Mouse (Mus musculus): ENCODE measurements around the gene Ptpa. TPM values are rescaled to one million over a fixed set of nuclear protein-coding genes. Genes with fewer than 3 reads are reported as not detected.
A peak's percentile ranks its signal among the peaks of the same experiment; 100 is the strongest.

The Ptpa gene
- polyA plus RNA-seq (2012; ENCODE audit: insufficient read depth, insufficient read length, missing spikeins), result 83.8 and 94.3 TPM in 2 replicates

DNA sequence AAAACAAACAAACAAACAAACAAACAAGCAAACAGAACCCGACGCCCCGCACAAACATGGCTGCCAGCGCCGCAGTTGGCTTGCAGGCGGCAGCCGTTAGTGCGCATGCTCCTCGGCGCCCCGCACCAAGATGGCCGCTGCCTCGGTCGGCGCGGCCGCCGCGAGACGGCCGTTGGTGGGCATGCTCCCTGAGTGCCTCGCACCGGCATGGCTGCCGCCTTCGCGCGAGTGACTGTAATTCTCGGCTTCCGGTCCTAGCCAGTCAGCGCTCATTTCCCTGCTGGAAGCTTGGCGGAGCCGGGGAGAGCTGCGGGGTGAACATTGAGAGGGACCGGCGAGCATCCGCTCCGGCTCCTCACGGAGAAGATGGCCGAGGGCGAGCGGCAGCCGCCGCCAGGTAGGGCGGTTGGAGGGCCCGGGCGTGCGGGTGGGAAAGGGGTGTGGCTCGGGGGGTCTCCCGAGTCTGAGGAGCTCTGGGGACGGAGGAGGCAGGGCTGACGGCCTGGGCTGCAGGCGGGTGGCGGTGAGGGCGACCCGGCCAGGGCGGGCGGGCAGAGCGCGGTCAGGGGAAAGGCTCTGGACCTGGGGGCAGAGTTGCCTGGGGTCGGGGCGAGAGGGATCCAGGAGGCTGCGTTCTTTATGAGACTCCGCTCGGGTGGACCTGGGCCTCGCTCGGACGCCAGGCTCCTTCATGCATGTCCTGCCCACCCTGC lies at the start of gene Ptpa:
Gene Ptpa, plus strand, starts transcription at position 104 of the 713 bp plus-strand sequence.
- H3K27ac ChIP-seq (replicated peaks; ENCODE audit: low read depth, low read length), result peak within 1 kb of the TSS; percentile 98
- H3K4me3 ChIP-seq (ENCODE audit: insufficient read depth, low read depth, low read length), result peak within 1 kb of the TSS; percentile 98
- peaks cover 9% of the 10 kb centered on the region for H3K4me1 ChIP-seq (ENCODE audit: control insufficient read depth, insufficient read depth, insufficient read length, low read length)

DNA sequence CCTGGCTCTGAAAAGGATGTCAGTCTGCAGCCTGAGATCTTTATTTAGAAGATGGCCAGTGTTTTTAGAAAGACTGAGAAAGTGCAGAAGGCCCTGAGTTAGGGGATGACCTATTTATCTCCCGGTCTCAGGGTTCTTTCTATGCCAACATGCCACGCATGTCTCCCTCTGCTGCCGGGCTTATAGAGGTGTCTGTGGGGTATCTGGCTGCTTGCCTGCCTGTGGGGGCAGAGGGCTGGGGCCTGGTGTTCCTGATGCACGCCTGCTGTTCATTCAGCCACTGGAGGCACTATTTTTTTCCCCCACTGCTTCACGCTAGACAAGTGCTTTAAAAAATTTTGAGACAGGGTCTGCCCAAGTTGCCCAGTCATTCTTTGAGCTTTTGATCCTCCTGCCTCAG lies 49.6 kb upstream of the Ptpa start:
- 0 out of 2 replicates have a peak overlapping the region, but pooled peaks have one; percentile 5 for H3K27ac ChIP-seq (replicated peaks; ENCODE audit: low read depth, low read length)
- 0 out of 2 replicates have a peak overlapping the region, but pooled peaks have one; percentile 7 for H3K4me3 ChIP-seq (ENCODE audit: insufficient read depth, low read depth, low read length)
- H3K4me1 ChIP-seq (ENCODE audit: control insufficient read depth, insufficient read depth, insufficient read length, low read length), result no peaks in the 10 kb centered on the region

DNA sequence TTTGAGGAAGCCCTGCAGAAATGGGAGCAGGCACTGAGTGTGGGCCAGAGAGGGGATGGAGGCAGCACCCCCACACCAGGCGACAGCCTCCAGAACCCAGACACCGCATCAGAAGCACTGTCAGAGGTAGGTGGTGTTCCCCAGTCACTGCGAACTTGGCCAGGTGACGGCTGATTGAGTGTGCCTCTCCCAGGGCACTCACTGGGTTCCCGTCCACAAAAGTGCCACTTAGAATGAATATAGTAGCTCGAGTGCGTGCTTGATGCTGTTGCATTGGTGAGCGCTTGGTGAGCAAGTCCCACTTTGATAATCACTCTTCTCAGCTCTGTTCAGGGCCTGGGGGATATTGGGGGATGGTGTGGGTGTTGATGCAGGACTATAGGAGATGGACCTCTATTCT lies 44.3 kb upstream of the Ptpa start:
- Histone ChIP-seq H3K27ac (replicated peaks; ENCODE audit: low read depth, low read length) (no peak overlapping the region), H3K4me3 (ENCODE audit: insufficient read depth, low read depth, low read length) (no peak overlapping the region), H3K4me1 (ENCODE audit: control insufficient read depth, insufficient read depth, insufficient read length, low read length) (peaks cover 3% of the 10 kb centered on the region; the same call in 1 of the 2 replicates)

DNA sequence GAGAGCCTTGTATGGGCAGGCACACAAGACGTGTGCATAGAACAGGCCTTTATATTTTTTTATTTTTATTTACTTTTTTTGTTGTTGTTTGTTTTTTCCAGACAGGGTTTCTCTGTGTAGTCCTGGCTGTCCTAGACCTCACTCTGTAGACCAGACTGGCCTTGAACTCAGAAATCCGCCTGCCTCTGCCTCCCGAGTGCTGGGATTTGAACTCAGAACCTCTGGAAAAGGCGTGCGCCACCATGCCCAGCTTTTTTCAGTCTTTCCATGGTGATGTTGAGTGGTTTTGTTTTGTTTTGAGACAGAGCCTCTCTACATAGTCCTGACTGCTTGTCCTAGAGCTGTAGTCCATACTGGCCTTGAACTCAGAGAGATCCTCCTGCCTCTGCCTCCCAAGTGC lies 43.1 kb upstream of the Ptpa start:
- peaks cover 3% of the 10 kb centered on the region; the same call in 1 of the 2 replicates for H3K4me1 ChIP-seq (ENCODE audit: control insufficient read depth, insufficient read depth, insufficient read length, low read length)

DNA sequence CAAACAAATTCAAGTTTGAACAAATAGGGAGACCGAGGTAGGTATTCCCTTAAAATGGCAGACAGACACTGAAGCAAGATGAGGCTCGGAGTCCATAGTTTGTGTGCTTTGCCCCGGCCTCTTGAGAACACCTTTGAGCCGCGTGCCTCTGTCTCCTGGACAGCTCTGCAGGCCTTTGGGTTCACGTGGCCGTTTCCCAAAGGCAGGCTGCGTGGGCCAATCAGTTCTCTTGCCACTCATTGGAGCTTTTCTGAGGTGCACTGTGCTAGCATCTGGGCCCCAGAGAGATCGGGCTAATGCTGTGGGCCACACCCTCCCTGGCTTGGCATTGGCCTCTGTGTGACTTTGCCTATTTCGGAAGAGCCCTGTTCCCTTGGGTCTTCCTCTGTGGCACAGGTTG lies 39.9 kb upstream of the Ptpa start:
- peaks cover 11% of the 10 kb centered on the region for H3K4me1 ChIP-seq (ENCODE audit: control insufficient read depth, insufficient read depth, insufficient read length, low read length)
- H3K27ac ChIP-seq (replicated peaks; ENCODE audit: low read depth, low read length), result peak overlapping the region; percentile 20; the same call in 1 of the 2 replicates
- H3K4me3 ChIP-seq (ENCODE audit: insufficient read depth, low read depth, low read length), result no peak overlapping the region

More for the DNA sequence above, 43.1 kb upstream of the Ptpa start:
- H3K4me3 ChIP-seq (ENCODE audit: insufficient read depth, low read depth, low read length), result no peak overlapping the region
- no peak overlapping the region for H3K27ac ChIP-seq (replicated peaks; ENCODE audit: low read depth, low read length)

DNA sequence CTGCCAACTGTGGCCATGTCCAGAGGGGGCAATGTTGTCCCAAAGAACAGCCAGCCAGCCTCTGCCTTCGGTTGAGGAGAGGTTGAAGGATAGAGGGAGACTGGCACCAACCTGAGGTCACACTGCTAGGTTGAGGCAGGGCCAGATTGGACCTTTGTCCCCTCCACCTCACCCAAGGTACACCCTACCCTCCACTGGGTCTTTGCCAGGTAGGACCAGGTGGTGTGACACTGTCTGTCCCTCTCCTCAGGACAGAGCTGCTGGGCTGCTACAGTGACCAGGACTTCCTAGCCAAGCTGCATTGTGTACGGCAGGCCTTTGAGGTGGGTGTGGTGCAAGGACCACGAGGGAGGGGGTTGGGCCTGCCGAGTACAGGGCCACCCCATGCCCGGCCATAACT lies 38.1 kb upstream of the Ptpa start:
- H3K4me3 ChIP-seq (ENCODE audit: insufficient read depth, low read depth, low read length), result no peak overlapping the region
- peaks cover 16% of the 10 kb centered on the region for H3K4me1 ChIP-seq (ENCODE audit: control insufficient read depth, insufficient read depth, insufficient read length, low read length)
- H3K27ac ChIP-seq (replicated peaks; ENCODE audit: low read depth, low read length), result peak overlapping the region; percentile 77

DNA sequence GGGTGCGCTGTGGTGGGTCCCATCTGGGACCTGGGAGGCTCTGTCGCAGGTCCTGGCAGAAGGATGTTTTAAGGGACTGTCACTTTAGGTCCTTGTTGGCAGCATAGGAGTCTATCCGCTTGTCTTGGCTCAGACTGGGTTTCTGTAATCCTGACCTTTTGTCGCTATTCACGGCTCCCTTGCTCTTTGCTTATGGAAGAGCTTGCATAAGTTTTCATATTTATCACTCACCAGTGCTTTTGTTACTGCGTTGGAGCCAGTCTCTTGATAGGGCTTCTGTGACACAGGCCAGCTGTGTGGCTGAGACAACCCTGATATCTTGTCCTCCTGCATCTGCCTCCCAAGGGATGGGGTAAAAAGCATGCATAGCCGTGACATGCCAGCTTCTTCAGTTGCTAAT lies 36.5 kb upstream of the Ptpa start:
- H3K27ac ChIP-seq (replicated peaks; ENCODE audit: low read depth, low read length), result peak overlapping the region; percentile 90
- peaks cover 16% of the 10 kb centered on the region for H3K4me1 ChIP-seq (ENCODE audit: control insufficient read depth, insufficient read depth, insufficient read length, low read length)
- no peak overlapping the region for H3K4me3 ChIP-seq (ENCODE audit: insufficient read depth, low read depth, low read length)

DNA sequence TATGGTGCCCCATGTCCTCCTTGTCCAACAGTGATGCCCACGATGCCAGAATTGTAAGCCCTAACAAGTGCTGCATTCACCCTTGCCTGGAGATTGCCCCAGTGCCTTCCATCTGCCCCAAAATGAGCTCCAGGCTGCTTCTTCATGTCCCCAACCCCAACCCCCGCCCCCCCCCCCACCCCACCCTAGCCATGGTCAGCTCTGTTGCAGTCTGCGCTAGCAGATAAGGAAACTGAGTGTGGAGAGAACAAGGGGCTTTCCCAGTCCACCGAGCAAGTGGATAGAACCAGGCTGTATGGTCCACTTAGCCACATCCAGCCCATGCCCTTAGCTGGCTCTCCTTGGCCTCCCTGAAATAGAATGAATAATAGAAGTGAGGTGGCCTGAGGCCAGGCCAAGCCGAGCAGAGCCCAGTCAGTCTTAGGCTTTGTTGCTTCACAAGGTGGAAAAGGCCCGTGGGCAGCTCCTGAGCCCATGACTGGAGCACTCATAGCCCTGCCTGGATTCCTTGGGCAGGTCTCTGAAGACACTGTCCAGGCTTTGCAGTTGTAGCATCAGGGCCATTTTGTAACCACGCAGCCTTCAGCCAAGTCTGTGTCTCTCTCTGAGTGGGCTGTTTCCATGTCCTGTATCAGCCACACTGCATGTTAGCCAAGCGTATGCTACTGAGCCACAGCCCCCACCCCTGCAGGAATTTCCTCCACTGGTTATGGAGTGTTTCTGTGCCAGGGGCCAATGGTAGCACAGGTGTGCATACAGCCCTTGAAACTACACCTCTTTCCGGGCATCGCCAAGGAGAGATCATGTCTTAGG lies 35.1 kb upstream of the Ptpa start:
- Histone ChIP-seq H3K4me1 (ENCODE audit: control insufficient read depth, insufficient read depth, insufficient read length, low read length) (peaks cover 13% of the 10 kb centered on the region), H3K27ac (replicated peaks; ENCODE audit: low read depth, low read length) (peak overlapping the region; percentile 90), H3K4me3 (ENCODE audit: insufficient read depth, low read depth, low read length) (no peak overlapping the region)

DNA sequence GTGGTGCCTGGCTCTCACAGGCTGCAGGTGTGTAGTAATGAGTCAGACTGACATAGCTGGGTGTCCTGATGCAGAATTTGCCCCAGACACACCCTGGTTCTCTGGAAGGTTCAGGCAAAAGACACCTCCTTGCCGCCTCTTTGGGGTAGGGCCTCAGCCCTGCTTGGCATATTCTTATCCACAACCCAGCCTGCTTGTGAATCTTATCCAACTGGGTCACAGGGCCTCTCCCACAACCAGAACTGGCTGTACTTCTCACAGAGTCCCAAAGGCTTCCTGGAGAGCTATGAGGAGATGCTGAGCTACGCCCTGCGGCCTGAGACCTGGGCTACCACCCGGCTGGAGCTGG lies 34.5 kb upstream of the Ptpa start:
- H3K4me1 ChIP-seq (ENCODE audit: control insufficient read depth, insufficient read depth, insufficient read length, low read length), result peaks cover 13% of the 10 kb centered on the region
- H3K27ac ChIP-seq (replicated peaks; ENCODE audit: low read depth, low read length), result peak overlapping the region; percentile 86
- no peak overlapping the region for H3K4me3 ChIP-seq (ENCODE audit: insufficient read depth, low read depth, low read length)

DNA sequence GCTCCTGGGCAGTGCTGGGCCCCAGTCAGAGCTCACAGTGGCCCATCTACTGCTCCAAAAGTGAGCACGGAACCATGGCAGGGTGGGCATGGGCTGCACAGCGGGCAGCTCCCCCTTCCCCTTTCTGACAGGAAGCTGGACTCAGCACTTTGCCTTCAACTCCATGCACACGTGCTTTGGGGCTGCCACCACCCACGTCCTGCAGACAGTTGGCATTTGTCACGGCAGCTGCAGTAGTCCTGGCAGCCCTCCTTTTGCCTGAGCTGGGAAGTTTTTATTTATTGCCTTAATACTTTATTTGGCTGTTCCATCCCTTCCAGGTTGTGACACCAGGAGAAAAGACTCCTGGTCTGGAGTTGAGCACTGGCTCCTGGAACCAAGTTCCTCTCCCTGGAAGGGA lies 31.0 kb upstream of the Ptpa start:
- Histone ChIP-seq H3K27ac (replicated peaks; ENCODE audit: low read depth, low read length) (peak overlapping the region; percentile 28), H3K4me1 (ENCODE audit: control insufficient read depth, insufficient read depth, insufficient read length, low read length) (peaks cover 15% of the 10 kb centered on the region)

DNA sequence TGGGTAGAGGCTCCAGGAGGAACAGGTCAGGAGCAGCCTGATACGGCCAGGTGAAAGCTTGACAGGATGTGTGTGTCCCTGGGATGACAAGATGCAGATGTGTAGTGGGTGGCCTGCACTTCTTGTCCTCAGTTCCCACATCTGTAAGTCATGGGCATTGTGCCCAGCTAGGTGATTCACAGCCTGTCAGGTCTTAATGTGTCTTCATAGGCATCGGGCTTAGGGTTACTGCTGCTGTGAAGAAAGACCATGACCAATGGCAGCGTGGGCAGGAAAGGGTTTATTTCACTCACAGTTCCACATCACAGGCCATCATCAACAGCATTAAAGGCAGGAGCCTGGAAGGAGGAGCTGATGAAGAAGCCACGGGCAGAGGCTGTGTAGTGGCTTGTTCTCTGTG lies 30.2 kb upstream of the Ptpa start:
- Histone ChIP-seq H3K27ac (replicated peaks; ENCODE audit: low read depth, low read length) (peak overlapping the region; percentile 41), H3K4me3 (ENCODE audit: insufficient read depth, low read depth, low read length) (no peak overlapping the region), H3K4me1 (ENCODE audit: control insufficient read depth, insufficient read depth, insufficient read length, low read length) (peaks cover 10% of the 10 kb centered on the region)

More for the DNA sequence above, 31.0 kb upstream of the Ptpa start:
- no peak overlapping the region for H3K4me3 ChIP-seq (ENCODE audit: insufficient read depth, low read depth, low read length)

DNA sequence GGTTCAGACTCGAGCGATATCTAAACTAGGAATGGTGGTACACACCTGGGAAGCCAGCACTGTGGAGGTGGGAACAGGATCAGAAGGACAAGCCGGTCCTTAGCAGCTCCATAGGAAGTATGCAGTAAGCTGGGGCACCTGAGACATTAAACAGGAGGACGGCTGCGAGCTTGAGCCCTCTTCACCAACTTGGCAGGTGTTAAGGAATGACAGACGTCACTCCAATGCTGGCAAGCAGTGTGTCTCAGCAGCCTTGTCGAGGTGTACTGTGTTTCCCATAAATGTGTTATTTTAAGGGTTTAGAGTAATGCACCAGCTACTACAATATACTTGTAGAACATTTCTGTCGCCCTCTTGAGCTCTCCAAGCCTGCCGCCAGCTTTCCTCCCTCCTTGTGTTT lies 28.9 kb upstream of the Ptpa start:
- H3K4me3 ChIP-seq (ENCODE audit: insufficient read depth, low read depth, low read length), result no peak overlapping the region
- peaks cover 7% of the 10 kb centered on the region for H3K4me1 ChIP-seq (ENCODE audit: control insufficient read depth, insufficient read depth, insufficient read length, low read length)
- peak overlapping the region; percentile 75 for H3K27ac ChIP-seq (replicated peaks; ENCODE audit: low read depth, low read length)

DNA sequence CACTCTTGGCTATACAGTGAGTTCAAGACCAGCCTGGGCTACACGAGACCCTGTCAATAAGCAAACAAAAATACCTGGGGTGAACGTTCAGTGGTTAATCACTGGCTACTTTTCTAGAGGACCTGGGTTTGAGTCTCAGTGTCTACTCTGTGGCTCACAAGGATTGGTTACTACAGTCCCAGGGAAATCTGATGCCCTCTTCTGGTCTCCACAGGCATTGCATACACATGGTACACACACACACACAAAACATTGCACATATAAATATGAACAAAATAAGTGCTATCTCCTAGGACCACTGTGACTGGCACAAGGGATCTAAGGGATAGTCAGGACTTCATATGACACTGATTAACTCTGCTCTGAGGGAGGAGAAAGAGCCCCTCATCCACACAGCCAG lies 26.8 kb upstream of the Ptpa start:
- Histone ChIP-seq H3K4me1 (ENCODE audit: control insufficient read depth, insufficient read depth, insufficient read length, low read length) (peaks cover 5% of the 10 kb centered on the region), H3K4me3 (ENCODE audit: insufficient read depth, low read depth, low read length) (no peak overlapping the region), H3K27ac (replicated peaks; ENCODE audit: low read depth, low read length) (no peak overlapping the region)

DNA sequence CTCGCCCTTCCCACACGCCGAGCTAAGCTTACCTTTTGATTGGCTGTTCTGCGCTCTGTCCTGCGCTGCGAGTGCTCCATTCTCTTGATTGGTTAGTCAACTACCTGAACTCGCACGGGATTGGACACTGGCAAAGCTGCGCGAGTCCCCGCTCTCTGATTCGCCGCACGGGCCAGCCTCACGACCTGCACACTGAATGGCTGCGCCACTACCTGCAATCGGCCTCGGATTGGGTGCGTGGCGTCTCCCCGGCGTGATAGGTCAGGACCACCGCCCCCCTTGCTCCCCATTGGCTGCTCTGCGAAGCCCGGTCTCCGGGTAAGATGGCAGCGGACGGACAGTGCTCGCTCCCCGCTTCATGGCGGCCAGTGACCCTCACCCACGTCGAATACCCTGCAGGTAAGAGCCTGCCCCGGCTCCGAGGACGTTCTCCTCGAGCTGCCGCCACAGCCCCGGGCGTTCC lies 23.7 kb upstream of the Ptpa start, which contains the start of gene Dolpp1:
Gene Dolpp1, plus strand, starts transcription at position 141 of the 463 bp plus-strand sequence.
- Histone ChIP-seq H3K4me3 (ENCODE audit: insufficient read depth, low read depth, low read length) (peak within 1 kb of the TSS; percentile 79), H3K4me1 (ENCODE audit: control insufficient read depth, insufficient read depth, insufficient read length, low read length) (no peaks in the 10 kb centered on the region; the same call in 1 of the 2 replicates), H3K27ac (replicated peaks; ENCODE audit: low read depth, low read length) (peak within 1 kb of the TSS; percentile 48)

DNA sequence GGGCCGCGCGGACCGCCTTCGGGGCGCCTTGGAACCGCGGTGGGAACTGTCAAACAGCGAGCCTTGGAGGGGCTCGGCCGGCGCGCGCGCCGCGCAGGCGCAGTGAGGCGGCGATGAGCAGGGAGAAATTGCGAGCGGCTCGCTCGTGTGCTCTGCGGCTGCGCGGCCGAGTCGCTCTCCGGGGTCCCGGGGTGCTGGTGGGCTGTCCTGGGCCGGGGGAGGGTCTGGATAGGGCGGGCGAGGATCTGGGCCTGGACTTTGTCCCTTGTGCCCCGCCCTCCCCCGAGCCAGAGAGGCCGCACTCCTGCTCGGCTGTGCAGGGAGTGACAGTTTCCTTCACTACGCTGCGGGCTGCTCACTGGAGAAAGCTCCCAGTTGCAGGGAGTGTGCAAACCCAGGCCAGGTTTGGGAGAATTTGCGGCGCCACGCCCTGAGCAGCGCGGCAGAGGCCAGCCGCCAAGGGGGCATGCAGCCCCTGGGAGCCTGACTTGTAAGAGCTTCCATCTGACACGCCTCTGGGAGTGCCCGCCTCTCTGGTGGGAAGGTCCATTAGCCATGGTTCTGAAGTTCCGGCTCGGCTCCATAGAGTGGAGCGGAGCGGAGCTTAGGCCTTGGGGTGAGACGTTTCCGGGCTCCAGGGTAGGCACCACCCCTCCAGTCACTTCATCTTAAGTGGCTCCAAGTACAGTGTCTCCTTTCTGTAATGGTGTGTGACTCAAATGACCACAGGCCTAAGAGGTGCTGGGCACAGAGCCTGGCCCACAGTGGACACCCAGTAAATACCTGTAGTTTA lies 23.1 kb upstream of the Ptpa start:
- H3K27ac ChIP-seq (replicated peaks; ENCODE audit: low read depth, low read length), result peak overlapping the region; percentile 48
- peak overlapping the region; percentile 79 for H3K4me3 ChIP-seq (ENCODE audit: insufficient read depth, low read depth, low read length)
- H3K4me1 ChIP-seq (ENCODE audit: control insufficient read depth, insufficient read depth, insufficient read length, low read length), result no peaks in the 10 kb centered on the region; the same call in 1 of the 2 replicates
